Mouse (Mus musculus) yolk sac, embryonic 10.5 days (tissue): ENCODE data around the gene Tcp10c.
"Not testable (repeated sequence)": the region's sequence is repeated elsewhere in the genome, so short reads cannot be mapped to it uniquely, and the experiment has no call there.

ENCODE experiments used
- DNase-seq: peaks from one replicate; pipeline ENCODE4 v3.0.0-alpha.2; 2017; ENCODE audit warnings: low spot score

The Tcp10c gene

DNA sequence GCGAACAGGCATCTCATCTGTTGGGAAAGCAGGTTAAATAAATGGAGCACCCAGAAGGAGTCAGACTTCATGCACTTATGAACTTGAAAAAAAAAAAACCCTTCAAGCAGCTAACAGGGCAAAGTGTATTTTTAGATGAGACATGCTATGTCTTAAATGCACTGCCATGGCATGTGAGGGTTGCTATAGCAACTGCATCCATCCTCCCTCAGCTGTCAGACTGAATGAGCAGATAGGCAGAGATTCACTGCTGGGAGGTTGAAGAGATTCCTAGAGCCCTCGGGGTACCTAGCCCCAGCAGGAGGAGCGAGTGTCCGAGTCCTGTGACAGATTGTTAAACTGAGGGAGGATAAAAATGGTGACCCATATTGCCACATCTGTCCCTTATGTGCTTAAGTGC, 36.6 kb downstream of the Tcp10c start:
- not testable (repeated sequence) for DNase-seq

DNA sequence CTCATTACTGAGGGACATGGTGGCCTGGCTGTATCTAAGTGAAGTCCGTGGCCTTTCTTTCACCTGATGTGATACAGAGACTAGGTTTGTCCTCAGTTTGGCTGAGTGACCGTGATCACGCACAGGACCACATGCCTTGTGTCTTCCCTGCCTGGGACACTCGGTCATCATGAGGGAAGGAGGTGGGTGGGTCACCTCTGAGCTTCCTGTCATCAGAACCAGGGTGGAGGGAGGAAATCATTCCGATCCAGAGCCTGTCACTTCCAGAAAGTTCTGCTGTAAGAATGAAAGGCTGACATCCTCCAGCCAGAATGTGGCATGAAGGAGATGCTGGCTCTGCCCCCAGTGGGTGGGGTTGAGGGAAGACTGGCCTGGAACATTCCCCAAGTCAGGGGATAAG, 45.6 kb downstream of the Tcp10c start:
- not testable (repeated sequence) for DNase-seq

DNA sequence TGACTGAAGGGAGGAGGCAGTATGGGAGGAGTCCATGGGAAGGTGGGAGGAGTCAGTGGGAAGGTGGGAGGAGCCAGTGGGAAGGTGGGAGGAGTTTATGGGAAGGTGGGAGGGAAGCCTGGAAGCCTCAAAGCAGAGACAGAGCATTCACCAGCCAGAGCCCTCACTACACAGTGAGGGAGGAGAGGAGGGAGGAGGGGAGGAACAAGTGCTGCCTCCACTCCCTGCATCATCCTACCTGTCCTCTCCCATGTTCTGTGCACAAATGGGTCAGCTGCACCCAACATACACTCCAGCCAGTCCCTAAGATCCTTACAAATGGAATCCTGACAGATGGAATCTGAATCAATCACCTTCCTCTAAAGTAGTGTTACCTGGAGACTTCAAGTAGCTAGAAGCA, 47.7 kb downstream of the Tcp10c start:
- DNase-seq = not testable (repeated sequence)

DNA sequence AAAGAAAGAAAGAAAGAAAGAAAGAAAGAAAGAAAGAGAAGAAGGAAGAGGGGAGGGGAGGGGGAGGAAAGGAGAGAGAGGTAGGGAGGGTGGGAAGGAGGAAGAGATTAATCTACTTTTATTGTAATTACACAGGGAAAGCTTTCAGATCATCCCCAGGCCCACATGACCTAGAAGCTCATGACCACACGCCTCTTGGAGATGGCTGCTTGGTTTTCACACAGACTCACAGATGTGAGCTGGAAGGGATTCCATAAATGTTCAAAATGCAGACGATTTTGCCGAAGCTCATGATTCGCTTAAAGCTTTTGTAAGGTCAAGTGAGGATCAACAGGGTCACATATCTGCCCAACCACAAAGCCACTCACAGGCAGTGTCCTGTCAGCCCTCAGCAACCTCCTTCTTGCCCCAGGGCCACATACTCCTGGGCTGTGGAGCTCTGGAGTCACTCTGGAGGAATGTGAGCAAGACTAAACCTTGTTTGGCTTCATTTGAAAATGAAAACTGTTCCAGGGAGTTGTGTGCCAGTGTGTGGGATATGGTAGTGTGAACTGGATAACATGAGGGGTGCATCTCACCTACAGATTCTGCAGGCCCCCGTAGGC, 49.3 kb downstream of the Tcp10c start:
- not testable (repeated sequence) for DNase-seq

DNA sequence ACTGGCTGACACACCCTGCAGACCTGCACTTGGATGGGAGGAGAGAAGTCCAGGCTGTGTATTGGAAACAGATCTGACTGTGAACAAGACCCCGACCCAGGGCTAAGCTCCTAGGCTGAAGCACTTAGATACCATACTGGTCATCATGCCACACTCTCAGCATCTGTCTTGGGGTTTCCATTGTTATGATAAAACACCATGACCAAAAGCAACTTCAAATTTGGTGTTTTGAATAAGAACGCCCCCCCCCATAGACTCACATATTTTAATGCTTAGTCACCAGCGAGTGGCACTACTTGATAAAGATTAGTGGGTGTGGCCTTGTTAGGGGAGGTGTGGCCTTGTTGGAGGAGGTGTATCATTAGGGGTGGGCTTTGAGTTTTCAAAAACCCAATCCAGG, 51.7 kb downstream of the Tcp10c start:
- not testable (repeated sequence) for DNase-seq

DNA sequence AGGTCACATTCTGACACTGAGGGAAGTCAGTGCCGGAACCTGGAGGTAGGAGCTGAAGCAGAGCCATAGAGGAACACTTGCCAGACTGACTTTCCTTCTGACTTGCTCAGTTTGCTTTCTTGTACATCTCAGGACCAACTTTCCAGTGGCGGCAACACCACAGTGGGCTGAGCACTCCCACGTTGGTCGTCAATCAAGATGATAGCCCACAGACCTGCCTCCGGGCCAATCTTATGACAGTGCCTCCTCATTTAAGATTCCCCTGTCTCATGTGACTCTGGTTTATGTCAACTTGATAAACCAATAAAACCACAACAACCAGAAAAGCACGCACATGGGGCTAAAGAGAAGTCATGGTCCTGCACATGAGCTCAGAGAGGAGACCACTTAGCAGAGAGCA, 52.3 kb downstream of the Tcp10c start:
- not testable (repeated sequence) for DNase-seq

DNA sequence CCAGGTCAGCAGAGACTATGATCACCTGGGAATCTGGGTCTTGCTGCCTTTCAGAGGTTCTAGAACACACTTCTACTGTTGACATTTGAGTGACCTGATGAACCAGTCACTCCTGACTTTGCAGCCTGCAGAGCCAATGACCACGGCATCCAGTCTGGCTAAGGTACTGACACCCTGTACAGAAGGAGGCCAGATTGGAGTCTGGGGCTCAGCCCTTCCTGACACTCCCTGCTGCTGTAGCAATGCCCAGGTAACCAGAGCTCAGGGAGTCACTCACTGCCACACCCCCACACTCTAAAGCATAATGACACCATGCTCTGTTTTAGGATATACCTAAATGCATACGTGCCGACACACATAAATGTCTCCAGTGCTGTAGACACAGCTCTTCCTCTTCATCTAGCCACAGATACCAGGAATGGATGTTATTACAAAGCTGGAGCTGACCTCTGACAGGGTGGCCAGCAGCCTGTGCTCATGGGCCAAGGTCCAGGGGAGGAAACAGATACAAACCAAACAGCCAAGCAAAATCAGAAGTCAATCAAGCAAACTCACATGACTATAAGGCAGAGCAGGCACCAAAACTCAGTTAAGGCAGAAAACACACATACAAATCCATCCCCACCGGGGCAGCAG, 53.4 kb downstream of the Tcp10c start:
- DNase-seq = not testable (repeated sequence)

DNA sequence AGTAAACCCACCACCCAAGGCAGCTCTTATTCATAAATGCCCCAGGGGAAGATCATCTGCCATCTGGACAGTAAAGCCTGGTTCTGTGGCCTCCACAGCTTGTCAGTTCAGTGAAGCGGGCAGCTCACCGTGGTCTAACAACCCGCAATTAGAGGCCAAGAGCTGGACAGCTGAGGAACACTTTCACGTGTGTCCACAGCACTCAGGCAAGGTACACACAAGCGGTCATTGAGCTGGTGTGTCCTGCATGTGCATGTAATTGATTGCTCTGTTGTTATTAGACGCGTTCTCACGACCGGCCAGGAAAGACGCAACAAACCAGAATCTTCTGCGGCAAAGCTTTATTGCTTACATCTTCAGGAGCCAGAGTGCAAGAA, 53.9 kb downstream of the Tcp10c start:
- DNase-seq = not testable (repeated sequence)

DNA sequence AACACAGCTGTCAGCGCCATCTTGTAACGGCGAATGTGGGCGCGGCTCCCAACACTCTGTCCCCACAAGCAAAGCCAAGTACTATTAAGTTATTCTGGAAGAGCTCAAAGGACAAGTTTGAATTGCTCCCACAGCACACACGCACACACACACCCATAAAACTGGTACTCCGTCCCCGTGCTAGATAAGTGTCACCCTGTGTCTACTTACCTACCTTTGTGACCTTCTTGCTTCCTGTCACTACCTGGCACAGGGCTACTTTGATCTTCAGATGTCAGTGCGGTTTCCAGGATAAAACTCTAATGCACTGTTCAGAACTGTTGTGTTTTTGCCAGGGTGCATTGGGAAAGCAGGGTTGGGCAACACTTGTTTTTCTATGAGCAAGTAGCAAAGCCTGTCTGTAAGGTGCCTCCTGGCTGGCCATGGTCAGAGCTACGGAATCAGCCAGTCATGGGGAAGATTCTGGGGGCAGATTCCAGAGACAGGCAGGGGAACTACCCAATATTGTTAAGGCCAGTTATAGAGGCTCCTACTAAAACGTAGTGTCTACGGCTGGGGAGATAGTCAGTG, 66.7 kb downstream of the Tcp10c start:
- DNase-seq = not testable (repeated sequence)

DNA sequence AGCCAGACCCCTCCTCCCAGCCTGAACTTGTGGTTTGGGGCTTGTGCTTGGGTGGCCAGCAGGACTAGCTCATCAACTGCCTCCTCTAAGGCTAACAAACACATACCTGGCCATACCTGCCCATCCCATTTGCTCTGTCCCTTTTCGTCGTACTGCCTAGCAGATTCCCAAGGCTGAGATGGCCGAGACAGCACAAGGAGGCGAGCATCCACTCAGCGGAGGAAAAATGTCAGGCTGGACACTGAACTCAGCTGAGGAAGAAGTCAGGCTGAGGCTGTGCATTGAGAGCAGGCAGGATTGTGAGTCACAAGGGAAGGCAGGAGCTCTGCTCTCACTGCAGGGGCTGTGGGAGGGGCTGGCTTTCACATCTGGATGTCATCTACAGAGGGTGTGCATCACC, 68.3 kb downstream of the Tcp10c start:
- DNase-seq = not testable (repeated sequence)

DNA sequence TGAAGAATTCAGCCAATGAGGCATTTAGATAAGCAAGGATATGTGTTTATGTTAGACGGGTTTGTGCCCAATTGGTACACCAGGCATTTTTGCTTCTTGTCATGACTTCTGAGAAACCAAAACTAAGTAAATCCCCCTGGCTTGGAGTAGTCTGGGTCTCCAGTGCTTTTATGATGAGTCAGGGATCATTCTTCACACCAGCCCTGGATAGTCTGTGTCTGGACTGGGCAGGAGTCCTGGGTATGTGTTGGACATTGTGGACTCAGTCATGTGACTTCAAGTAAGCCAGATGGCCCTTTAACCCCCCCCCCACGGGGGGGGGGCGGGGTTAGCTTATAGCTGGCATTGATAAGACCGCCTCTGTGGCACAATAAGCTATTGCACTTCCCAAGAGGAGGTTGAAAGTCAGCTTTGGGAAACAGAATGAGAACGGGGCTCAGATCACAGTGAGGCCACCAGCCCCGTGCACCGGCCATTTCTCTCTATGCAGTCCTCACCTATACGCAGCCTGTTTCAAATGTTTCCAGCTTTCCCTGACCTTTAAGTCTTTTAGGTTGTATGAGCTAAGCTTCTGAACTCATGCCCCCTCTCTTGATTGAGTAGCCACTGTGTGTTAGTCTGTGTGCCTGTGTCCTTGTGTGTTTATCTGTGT, 69.1 kb downstream of the Tcp10c start:
- not testable (repeated sequence) for DNase-seq

DNA sequence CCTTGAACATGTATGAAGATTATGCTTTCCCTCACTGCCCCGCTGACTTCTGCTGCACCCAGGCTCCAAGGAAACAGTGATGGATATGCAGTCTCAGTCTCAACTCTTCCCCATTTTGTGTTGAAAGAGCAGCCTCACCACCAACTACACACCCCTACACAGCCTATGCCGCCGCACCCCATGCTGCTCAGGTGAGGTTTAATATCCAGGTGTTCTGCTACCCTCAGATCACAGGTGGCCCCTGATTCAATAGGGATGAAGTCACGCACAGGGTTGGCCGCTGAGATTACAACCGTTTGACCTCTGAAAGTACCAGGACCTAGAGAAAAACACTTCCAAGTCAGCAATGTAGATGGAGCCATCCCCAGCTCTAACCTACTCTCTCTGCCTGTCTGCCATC, 69.9 kb downstream of the Tcp10c start:
- DNase-seq = not testable (repeated sequence)

DNA sequence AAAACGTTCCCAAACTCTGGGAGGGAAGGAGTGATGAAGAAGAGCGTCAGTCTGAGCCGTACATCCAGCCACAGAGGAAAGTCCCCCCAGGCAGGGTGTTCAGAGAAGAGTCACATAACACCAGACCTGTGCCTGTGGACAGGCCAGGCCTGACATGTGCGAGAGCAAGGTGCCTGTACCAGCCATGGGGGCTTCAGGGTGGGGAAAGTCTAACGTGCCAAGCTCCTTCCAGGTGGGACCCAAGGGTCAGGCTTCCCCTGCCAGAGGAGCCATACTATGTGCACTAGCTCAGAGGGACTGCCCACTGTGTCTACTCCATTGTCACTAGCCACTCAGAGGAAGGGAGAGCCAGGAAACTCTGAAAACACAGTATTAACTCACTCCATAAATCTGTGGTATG, 71.3 kb downstream of the Tcp10c start:
- DNase-seq = not testable (repeated sequence)

DNA sequence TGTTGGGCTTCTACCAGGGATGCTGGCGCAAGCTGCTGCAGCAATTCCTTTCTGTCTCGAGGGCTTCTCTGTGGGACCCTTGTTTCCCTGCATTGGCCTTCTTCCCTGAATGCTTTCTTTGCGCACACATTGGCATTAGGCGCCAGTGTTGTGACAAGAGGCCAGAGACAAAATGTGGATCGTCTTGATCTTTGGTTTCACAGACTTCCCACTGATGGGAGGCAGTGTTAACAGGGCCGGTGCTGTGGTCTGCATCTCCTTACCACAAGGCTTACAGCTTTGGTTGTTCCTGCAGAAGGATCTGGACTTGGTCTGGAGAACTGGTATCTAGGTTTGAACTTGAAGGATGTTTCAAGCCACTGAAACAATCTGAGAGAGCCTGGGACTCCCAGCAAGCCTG, 72.1 kb downstream of the Tcp10c start:
- not testable (repeated sequence) for DNase-seq
